Mouse (Mus musculus) activated CD4-positive, CD25-positive, alpha-beta regulatory T cell, adult 4 months (primary cell): ENCODE measurements around the gene Catsperd. TPM values are rescaled to one million over a fixed set of nuclear protein-coding genes. Genes with fewer than 3 reads are reported as not detected.
"Not testable (repeated sequence)": the region's sequence is repeated elsewhere in the genome, so short reads cannot be mapped to it uniquely, and the experiment has no call there.

ENCODE experiments used
- ATAC-seq: one replicate; pipeline ENCODE4 v1.8.0; 2017
- polyA plus RNA-seq, 2 experiments: library from polyadenylated mRNA; unstranded; fragments of 100-300 nt; shearing (Covaris generic); gene quantifications; one replicate each; pipeline ENCODE4 v1.2.1; 2017

Gene Catsperd
- 1 to 10 TPM in 1 of 2 experiments, under 1 TPM in 1; 0.87 to 1.0 TPM for polyA plus RNA-seq

DNA sequence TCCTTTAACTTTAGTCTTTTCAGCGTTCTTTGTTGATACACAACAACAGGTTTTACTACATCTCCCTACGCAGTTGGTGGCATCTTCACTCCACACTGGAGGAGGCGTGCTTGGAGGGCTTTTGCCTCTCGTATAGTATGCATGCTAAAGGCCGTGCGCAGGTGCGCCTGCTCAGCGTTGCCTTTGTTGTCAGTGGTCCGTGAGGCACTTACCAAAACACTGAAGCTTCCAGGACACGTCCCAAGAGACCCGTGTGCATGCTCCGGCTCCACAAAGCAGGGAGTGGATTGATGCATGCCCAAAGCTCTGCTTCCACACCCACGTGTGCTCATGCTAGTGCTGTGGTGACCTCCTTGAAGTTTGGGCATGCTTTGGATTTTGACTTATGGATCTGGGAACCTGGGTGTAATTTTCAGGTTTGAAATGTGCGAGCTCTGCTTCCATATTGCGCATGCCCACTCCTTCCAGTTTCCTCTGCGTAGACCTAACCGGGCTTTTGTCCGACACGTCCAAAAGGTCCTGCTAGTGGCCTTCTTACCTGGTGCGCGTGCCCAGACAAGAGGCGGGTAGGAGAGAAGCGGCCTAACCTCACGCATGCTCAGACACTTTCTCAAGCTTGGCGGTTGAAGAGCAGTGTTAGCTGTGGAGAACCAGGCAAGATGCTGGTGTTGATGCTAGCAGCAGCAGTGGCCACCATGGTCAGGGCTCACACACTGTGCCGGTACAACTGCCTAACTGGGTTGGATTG is at the start of gene Catsperd:
Gene Catsperd, plus strand, starts transcription at position 614 of the 748 bp plus-strand sequence.
- ATAC-seq = no peak

DNA sequence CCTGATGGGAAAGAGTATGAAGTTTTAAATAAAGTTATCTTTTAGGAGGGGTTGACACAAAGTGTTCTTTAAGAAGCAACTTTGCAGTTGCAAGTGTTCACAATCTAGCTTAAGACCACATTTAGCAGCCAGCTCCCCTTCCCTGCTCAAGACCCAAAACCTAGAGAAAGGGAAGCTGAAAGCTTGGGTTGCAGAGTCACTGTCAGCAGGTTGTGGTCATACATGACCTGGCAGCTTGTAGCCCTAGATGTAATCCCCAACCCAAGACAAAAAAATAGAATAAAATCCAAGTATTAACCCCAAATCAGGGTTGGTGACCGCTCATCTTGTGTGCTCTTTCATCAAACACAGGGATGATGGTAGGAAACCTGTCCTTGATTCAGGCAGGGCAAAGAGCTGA is 44.9 kb upstream of the Catsperd start:
- ATAC-seq = no peak

DNA sequence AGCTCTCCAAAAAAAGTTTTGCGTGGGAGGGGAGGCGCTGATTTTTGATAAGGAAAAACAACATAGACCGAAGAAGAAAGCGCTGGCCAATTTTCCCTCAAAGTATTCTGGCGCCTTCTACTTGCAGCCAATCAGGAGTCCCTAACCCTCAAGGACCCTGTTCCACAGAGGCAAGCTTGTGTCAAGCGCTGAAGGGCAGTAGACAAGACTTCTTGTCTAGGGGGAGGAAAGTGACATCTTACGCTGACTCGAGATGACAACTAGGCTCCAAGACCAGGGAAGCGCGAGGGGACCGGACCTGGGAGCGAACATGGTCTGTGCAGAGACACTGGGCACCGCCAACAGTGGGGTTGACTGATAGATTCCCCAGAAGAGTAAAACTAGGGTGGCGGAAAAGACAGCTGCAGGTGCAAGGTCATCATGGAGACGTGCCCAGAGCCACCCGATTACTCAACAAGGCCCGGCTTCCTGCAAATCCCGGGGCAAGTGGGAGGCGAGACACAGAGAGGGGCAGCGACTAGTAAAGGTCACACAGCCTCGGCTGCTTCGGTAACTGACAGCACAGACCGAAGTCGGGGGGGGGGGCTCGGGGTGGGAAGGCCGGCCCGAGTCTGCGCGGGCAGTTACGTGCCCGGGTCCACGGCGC is 44.2 kb upstream of the Catsperd start:
- no peak for ATAC-seq

DNA sequence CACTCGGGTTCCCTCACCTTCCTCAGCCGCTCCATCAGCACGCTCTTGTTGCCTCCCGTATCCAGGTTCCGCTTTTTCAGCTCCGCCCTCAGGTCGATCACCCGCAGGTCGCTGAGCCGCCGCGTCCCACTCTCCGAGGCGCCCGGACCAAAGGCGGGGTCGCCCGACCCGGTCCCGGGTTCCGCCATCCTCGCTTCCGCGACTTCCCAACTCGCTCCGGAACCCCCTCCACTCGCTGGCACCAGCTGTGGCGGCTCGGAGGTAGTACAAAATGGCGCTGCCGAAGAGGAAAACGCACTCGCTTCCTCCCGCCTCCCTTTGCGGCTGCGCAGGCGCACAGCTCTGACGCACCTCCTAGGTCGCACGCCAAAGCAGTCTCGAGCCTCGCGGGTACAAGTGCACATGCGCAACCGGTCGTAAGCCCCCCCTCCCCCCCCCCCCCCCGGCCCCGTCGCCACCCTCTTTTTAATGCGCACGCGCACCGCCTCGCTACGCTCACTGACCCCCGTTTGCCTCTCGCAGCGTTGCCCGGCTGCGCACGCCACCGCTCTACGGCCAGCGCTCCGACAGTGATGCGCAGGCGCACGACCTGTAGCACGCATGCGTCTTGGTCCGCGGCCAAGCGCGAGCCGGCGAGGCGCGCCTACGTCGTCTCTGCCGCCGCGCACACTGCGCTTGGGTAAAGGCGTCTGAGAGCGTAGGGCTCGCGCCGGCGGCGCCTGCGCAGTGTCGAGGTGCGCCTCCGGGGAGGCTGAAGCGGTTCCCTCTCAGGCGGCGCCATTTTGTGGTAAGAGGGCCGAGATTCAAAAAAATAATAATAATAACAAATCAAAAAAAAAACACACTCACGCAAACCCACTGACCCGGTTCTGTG is 43.4 kb upstream of the Catsperd start, which contains the start of the genes Safb2 and Safb:
Gene Safb2, minus strand, starts transcription at position 329 of the 874 bp plus-strand sequence.
Gene Safb, plus strand, starts transcription at position 569 of the 874 bp plus-strand sequence.
- ATAC-seq = peak; percentile 81

DNA sequence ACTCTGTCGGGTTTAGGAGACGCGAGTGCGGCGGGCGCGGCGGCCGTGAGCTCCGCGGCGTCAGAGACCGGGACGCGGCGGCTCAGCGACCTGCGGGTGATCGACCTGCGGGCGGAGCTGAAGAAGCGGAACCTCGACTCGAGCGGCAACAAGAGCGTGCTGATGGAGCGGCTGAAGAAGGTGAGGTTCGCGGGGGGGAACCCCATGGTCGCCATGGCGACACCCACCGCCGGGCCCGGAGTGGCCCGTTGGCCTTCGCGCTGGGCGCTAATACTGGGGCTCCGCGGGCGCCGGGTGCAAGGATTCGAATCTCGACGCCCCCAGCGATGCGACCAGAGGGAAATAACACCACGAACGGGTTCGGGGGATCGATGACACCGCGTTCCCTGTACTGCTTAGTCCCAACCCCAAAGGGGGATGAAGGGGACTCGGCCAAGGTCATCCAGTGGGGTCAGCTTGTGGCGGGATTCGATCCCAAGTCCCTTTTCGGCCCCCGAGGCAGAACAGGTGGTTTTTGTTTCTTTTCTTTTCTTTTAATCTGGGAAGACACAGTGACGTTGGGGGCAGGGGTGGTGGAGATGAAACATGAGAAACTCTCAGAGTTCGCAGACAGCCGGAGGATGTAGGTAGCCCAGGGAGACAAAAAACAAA is 42.6 kb upstream of the Catsperd start:
- ATAC-seq = peak; percentile 30

DNA sequence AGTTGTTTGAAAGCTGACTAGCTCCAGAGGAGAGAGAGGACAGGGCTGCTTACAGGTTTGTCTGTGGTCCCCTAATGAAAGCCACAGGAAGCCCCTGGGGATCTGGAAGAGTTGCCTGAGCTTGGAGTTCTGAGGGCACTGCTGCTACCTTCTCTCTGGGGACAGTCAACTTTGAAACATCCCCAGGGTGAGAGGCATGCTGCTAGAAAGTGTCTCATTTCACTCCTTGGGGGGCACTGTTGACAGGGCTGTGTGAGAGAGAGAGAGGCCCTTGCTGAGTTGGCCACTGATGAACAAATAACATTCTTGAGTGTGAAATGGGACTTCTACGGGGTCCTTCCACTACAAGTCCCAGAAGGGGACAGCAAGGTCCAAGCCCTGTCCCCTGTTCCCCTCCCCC is 40.2 kb upstream of the Catsperd start:
- ATAC-seq = no peak

DNA sequence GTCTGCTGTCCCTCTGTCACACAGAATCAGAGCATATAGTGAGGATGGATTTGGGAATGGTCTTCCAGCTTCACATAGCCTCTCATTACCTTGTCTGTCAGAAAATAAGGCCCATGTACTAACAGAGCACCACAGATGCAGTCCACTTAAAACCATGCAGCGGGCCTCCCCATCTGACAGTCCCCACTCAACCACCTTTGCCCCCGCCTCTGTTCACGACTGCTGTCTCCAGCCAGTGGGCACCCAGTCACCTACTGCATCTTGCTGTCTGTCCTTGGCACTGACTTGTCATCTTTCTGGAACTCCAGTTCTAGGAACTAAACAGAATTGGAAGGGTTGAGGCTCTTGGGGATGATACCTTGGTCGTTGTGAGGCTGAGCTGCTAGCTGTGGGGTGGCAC is 39.0 kb upstream of the Catsperd start:
- no peak for ATAC-seq

DNA sequence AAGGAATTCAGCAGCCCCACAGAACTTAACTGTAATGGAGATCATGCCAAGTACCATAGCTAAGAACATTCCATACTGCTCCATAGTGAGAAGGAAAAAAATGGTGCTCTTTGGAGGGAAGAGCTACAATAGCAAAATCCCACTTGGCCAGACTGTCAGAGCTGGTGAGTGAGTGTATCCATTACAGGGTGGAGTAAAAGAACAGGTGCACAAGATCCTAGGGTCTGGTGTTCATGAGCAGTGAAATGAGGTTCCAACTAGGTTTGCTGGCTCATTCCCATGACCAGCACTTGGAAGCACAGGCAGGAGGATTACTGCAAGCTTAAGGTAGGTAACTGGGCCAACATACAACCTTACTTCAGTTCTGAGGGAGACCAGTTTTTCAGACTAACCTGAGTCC is 35.4 kb upstream of the Catsperd start:
- ATAC-seq = no peak

DNA sequence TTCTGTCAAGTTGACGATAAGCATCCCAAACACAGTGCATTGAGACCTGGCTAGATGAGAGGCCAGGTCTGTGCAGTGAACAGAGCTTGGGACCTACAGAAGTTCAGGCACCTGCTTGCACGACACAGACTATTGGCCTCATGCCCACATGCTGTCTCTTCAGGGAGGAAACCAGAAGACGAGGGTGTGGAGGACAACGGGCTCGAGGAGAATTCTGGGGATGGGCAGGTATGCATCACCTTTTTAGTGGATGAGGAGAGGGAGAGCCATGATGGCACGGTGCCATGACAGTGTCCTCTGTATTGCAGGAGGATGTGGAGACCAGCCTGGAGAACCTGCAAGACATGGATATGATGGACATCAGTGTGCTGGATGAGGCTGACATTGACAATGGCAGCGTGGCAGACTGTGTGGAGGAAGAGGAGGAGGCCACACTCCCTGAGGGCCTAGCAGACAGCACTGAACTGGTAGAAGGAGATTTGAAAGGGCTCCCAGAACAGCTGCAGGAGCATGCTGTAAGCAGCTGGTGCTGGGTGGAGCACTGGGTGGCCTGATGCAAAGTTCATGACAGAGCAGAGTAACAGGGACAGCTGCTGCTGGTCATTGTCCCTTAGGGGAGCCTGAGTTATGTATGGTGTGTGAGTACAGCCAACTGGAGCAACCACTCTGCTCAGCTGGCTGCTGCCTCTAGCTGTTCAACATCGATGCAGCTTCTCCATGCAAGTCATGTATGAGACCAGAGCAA is 34.2 kb upstream of the Catsperd start:
- ATAC-seq = no peak

DNA sequence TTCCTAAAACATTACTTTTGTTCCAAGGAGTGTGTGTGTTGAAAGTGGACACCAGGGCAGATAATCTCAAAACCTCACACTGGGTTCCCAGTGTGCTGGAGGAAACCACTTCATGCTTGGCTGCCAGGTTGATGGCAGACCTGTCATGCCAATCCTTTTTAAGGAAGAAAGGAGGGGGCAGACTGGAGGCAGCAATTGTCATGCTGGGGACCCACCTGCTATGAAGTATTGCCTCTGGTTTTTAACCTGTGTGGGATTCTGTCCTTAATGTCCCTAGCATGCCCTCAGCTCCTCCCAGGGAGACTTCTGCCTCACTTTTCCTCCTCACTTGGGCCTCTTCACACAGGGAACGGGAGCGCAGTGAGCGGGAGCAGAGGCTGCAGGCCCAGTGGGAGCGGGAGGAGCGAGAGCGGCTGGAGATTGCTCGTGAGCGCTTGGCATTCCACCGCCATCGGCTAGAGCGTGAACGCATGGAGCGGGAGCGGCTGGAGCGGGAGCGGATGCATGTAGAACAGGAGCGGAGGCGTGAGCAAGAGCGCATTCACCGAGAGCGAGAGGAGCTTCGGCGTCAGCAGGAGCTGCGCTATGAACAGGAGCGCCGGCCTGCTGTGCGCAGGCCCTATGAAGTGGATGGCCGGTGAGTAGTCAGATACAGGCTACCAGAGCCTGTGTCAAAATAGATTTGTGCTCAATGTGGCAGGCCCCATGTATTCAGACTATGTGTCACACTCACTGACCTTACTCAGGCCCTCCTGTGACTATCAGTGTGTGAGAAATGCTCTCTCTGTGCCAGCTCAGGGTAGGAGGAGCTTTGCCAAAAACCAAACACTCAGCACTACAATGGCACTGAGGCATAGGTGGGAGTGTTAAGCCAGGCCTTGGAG is 24.5 kb upstream of the Catsperd start:
- ATAC-seq = no peak

DNA sequence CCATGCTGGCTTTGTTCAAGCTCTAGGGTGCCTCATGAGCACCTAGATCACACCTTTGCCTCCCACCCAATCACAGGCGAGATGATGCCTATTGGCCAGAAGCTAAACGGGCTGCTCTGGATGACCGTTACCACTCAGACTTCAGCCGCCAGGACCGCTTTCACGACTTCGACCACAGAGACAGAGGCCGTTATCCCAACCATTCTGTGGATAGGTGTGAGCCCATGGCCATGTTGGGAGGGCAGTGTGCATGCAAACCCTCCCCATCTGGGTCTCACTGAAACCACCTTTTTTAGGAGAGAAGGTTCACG is 23.9 kb upstream of the Catsperd start:
- ATAC-seq = no peak

DNA sequence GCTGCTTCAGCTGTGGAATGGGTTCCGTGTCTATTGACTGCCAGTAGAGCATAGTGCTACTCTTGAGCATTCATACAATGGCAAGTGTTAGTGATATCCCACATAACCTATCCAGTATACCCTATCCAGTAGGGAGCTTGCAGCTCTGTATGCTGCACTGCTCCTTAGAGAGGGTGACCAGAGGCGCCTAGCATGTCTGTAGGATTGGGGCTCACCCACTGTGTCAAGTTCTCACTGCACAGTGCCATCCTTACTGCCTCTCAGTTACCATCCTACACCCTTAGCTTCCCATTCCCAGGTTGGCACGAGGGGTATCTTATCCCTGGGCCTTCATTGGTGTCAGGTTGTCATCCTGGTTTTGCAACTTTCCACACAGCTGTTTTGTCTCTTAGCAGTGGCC is 23.5 kb upstream of the Catsperd start:
- ATAC-seq = no peak

DNA sequence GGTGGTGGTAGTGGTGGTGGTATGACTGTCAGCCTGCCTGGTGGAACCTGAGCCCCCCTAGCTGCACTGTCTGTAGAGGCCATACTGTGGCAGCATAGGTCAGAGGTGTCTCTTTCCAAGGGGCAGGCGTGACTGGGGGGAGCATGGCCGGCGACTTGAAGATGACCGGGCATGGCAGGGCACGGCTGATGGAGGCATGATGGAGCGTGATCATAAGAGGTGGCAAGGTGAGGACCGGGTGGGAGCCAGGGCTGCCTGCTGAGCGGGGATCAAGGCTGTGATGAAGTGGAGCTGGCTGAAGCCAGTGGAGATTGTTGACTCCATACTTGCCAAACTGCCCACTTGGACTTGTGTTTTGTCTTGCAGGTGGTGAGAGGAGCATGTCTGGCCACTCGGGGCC is 22.5 kb upstream of the Catsperd start:
- ATAC-seq = no peak

DNA sequence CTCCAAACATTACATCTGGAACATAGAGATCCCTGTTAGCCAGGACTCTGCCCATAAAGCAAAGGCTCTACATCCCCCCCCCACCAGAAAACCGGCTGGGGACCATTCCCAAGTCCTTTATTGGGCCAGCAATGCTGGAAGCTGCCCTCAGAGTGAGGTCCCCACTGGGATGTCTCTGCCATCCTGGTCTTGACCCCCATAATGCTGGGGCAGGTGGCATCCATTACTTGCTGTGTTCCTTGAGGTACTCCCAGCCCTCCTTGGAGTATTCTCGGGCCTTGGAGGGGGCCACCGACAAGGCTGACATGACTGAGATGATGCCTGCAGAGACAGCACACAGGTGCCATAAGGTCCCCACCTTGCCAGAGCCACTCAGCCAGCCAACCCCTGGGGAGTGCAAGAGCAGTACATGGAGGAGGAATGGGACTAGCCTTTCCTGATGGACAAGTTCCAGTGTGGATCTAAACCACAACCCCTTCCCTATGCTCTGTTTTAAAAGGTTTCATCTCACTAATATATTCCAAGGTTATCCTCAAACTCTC is 20.4 kb upstream of the Catsperd start:
- ATAC-seq = no peak

DNA sequence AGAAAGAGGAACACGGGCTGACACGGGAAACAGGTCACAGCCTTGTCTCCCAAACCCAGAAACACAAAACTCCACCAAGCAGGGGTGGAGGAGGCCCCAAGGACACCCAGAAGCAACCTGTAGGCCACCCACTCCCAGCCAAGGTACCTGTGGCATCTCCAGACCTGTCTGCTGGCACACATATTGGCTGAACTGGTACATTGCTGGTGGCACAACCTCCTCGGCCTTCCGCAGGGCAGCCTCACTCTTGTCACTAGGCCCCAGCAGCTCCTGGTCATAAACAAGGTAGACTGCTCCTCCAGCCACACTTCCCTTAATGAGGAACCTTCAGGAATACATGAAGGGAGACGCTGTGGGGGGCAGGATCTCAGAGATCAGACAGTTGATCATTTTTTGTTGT is 19.2 kb upstream of the Catsperd start:
- ATAC-seq = no peak

DNA sequence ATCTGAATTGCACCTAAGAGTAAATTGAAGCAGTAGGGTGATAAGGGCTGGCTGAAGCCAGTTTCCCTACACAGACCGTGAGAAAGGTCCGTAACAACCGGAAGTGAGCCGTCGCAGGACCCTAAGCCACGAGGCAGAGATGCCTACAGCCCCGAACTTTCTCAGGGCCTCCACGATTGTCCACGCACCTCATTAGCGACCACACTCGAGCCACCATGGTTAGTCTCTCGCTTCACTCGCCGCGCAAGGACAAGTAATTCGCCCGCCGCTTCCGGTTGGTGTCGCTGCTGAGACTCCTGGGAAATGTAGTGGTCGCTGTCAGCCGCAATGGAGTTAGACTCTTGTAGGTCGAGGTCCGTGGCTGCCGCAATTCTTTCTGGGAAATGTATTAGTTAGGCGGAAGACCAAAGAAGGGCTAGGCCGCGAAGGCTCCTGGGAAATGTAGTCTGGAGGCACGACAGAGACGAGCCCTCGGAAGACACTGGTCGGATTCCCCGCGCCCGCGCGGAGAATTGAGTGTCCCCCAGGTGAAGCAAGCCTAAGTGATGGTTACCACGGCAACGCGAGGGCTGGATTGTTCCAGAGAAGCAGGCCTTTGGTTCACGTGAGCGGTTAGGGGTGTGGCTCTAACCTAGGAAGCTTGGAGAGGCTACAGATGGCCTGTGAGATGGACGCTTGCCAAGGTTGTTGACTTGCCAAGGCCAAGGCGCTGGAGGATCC is 18.3 kb upstream of the Catsperd start, which contains the start of gene 2410015M20Rik:
Gene 2410015M20Rik, minus strand, starts transcription at position 320 of the 720 bp plus-strand sequence.
- peak; percentile 84 for ATAC-seq

DNA sequence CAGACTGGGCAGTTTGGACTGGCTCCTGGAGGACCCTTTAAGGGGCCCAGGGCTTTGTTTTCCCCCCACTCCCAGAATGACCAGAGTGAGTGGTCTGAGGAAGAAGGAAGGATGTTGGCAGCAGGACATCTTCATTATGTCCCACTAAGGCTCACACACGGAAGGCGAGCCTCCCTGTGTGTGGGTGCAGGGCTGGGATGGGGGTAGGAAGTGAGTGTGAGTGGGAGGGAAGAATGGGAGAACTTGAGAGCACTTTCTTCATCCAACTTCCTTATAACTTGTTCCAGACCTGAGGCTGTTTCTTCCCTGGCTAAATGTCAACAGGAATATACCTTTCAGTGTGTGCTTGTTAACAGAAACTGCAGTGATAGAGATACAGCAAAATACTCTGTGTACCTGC is 16.6 kb upstream of the Catsperd start:
- no peak for ATAC-seq

DNA sequence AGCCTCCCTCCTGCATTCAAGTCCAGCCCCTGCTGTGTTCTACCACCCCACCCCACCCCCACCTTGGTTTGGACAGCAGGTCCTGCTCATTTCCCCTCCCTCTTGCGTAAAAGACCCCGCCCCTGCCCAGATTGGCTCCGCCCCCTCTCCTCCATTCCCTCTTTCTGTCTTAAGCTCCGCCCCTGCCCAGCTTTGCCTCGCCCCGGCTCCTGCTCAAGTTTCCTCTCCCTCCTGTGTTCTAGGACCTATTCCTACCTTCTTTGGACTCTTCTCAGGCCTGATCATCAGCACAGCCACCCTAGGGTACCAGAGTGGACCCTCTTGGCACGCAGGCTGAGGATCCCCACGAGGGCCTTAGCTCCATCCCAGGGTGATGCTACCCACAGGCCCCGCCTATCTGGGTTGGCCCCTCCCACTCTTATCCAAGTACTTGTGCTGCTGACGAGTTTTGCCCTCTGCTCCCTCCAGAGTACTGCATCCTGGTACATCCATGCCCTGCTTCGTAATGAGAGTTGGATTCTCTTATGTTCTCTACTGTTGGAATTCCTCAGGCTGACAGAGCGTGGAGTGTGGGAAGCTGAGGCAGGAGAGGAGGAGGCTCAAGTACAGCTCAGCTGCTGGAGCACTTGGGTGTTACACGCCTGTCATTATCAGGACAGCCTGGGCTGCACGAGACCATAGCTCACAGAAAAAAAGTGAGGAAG is 15.9 kb upstream of the Catsperd start:
- ATAC-seq = no peak

DNA sequence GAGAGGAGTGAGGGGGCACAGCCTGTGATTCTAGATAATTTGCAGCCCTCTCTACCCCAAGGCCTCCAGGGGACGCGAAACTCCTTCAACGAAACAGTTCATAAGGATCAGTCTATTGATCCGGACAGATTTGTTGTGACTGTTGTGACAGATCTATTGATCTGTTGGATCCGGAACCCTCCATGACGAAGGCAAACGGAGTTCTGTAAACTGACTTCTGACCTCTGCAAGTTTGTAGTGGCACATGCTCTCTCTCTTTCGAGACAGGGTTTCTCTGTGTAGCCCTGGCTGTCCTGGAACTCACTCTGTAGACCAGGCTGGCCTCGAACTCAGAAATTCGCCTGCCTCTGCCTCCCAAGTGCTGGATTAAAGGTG is 15.4 kb upstream of the Catsperd start:
- not testable (repeated sequence) for ATAC-seq
